Mouse (Mus musculus) brain, adult 10 weeks (tissue): ENCODE results near the gene Med28. TPM values are rescaled to one million over a fixed set of nuclear protein-coding genes. Genes with fewer than 3 reads are reported as not detected.

Experiments used
- polyA plus RNA-seq: library from polyadenylated mRNA; stranded (reverse); fragments of 350-450 nt; fragmentation: Illumina TruSeq; extraction: RNeasy Lipid Tissue Mini Kit (QIAGEN cat#74804); gene quantifications from one replicate; pipeline ENCODE4 v1.2.3, GENCODE M21; 2015; ENCODE audit warnings: low read depth, low replicate concordance

The Med28 gene
- 152 TPM for polyA plus RNA-seq

DNA sequence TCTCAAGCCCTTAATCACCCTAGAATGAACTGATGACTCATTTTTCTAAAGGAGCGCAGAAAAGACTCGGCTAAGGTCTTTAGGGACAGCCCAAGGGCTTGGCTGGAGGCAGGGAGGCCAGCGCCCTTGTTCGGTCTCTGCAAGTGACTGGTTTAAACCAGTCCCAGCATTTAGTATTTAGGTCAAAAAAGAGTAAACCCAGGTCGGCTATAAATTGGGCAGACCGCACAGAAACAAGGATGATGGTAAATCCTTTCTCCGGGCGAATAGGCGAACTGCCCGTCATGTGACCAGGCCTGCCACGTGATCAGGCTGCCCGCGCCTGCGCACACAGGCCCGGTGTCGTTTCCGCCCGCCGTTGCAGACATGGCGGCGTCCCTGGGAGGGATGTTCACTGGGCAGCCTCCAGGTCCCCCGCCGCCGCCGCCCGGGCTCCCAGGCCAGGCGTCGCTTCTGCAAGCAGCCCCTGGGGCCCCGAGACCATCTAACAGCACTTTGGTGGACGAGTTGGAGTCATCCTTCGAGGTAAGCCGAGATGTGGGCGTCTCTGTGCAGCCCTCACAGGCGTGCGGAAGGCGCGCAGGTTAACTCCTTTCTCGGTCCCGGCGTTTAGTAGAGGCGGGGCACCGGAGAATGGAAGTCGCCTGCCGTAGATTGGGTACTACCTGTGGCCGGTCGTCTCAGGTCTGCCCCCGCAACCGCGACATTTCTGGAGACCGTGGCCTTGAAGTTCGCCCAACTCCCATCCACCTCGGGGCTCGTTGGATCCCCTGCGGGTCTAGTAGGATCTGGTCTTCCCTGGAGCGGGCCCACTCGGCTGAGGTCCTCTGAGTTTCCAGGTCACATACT, at the start of gene Med28:
TSS of gene Med28 (plus strand) at position 270 of the 849 bp plus-strand sequence.

DNA sequence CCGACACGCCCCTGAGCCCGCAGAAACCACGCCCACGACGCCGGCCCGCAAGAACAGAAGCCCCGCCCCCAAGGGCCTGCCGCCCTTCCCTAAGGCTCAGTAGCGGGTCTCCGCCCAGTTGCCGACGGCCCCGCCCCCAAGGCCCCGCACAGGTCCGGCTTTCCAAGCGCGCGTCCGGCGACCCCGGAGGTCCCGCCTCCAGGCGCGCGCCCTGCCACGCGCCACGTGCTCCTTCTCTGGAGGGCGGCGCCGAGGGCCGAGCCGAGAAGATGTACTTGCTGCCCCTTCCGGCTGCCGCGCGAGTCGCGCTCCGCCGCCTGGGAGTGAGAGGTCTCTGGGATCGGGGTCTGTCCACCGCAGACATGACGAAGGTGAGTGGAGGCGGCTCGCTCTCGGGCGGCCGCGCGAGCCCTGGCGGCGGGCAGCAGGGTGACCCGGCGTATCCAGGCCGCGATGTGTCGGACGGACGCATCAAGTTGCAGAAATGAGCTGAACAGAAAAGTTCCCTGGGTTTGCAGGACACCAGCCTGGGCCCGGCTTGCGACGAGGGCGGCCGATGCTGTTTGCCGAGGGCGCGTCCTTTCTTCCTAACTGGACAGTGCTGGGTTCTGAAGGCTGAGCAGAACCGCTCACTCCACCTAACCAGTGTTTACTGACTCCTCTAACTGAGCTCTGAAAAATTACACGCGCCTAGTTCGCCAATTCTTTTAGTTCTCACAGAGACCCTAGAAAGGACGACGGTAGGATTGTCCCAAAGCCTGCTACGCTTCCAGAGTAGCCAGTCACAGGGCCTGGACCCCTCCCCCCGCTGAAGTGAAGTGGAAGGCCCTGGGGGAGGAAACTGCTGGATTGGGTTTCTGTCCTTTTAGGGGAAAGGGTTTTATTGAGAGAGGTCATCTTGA, 26.6 kb upstream of the Med28 start, which contains the start of gene Lap3:
TSS of gene Lap3 (plus strand) at position 184 of the 902 bp plus-strand sequence.

Other genes with a start within 250 kb of the Med28 start
- gene Qdpr, start 70.0 kb upstream of the Med28 start, polyA plus RNA-seq: 491 TPM
- not detected for gene Clrn2, start 66.5 kb upstream of the Med28 start, polyA plus RNA-seq
- 82.1 TPM for gene Lap3, start 26.9 kb upstream of the Med28 start, polyA plus RNA-seq
- gene Fam184b, start 119.4 kb downstream of the Med28 start, polyA plus RNA-seq: 3.5 TPM
- not detected for gene Ncapg, start 149.7 kb downstream of the Med28 start, polyA plus RNA-seq